Mouse (Mus musculus): ENCODE results near the gene Dcaf10.

GRCm38 (mm10) chr4:45341226-45341625, 675 bp upstream of the Dcaf10 start:
- TF ChIP-seq CTCF (IDR thresholded peaks at IDR 0.05; ENCODE audit: low read depth) (no peak), EP300 (optimal IDR thresholded peaks at IDR 0.05) (no peak)

Data from stomach, postnatal 0 days (tissue).